Mouse (Mus musculus): ENCODE results near the gene 4930407I10Rik.

GRCm38 (mm10) chr15:82033762-82034161 is 25.2 kb upstream of the 4930407I10Rik start, which contains the start of gene Desi1:
- TF ChIP-seq GATA1 (IDR thresholded peaks at IDR 0.05; ENCODE audit: low read length) (no peak), TAL1 (IDR thresholded peaks at IDR 0.05; ENCODE audit: low read length) (no peak)

Measured in erythroblast, embryonic 14.5 days (primary cell).